In the genomic region with DNA sequence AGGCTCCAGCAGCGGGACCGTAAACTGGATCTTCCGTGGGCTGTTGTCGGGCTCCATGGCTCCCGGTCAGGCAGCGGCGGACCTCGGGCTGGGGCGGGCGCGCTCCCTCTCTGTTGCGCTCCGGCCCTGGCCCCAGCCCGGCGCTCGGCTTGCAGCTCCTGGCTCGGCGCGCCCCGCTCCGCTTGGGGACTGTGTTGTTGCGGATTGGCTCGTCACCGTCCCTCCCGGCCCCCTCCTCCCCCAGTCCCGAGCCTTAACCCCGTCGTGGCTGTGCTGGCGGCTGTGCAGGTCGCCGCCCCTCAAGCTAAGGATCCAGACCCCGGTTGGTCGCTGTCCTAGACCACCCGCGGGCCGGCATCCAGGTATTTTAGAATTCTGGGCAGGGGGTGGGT, we compare ENCODE assay signal across 8 mouse cellular contexts. TPM values are rescaled to one million over a fixed set of nuclear protein-coding genes. Genes with fewer than 3 reads are reported as not detected.
A peak's percentile ranks its signal among the peaks of the same experiment; 100 is the strongest.
DNase-seq lines count a peak whose midpoint lies in the region; ATAC-seq lines count a peak whose summit lies in the region.

Gene Ppp1r1a (minus strand): TSS at position 182 of the 392 bp plus-strand sequence.

- peaks cover 2% of the 10 kb centered on the region; the same call in 1 of the 2 replicates for H3K27me3 ChIP-seq in embryonic facial prominence, embryonic 15.5 days
- H3K27me3 ChIP-seq in heart, embryonic 14.5 days (ENCODE audit: control insufficient read depth, insufficient read depth, low read length) = no peaks in the 10 kb centered on the region
- H3K27me3 ChIP-seq in liver, embryonic 15.5 days = peaks cover 67% of the 10 kb centered on the region

- DNase-seq in ovary, postnatal 36 days (ENCODE audit: low spot score) = peak; percentile 57
- DNase-seq in ovary, adult 18-20 months (ENCODE audit: low spot score) = no peak
- DNase-seq in kidney, postnatal 25 days = peak; percentile 61 to 85
- peak; percentile 84 for DNase-seq in retina, embryonic 14.5 days (ENCODE audit: low spot score)

- under 1% methylated on average over 36 of the region's 36 CpGs for WGBS in embryonic facial prominence, embryonic 15.5 days
- under 1% methylated on average over 36 of the region's 36 CpGs for WGBS in heart, embryonic 14.5 days
- WGBS in liver, embryonic 15.5 days (ENCODE audit: insufficient replicate concordance) = under 1% methylated on average over 36 of the region's 36 CpGs

- H3K36me3 ChIP-seq in embryonic facial prominence, embryonic 15.5 days = no peaks in the 10 kb centered on the region
- 0 out of 2 replicates have a peak, but pooled peaks cover 2% of the 10 kb centered on the region for H3K36me3 ChIP-seq in heart, embryonic 14.5 days (ENCODE audit: control insufficient read depth, insufficient read depth, low read length)
- H3K36me3 ChIP-seq in liver, embryonic 15.5 days (replicated peaks) = no peaks in the 10 kb centered on the region

- no peak within 1 kb of the TSS for H3K27ac ChIP-seq in embryonic facial prominence, embryonic 15.5 days (replicated peaks)
- H3K27ac ChIP-seq in heart, embryonic 14.5 days (replicated peaks in 1 of 2; ENCODE audit: control insufficient read depth in 1 of 2, insufficient read depth in 1 of 2, low read depth in 2 of 2, low read length in 2 of 2) = peak within 1 kb of the TSS; percentile 77 to 91
- no peak within 1 kb of the TSS for H3K27ac ChIP-seq in liver, embryonic 15.5 days (replicated peaks)

- peak; percentile 79 for ATAC-seq in embryonic facial prominence, embryonic 15.5 days (ENCODE audit: insufficient number of reproducible peaks, low FRiP score, low TSS enrichment, low read depth)
- ATAC-seq in heart, embryonic 14.5 days (ENCODE audit: insufficient number of reproducible peaks, insufficient read depth, low FRiP score, low read depth) = peak; percentile 74
- no peak for ATAC-seq in liver, embryonic 15.5 days (ENCODE audit: insufficient read depth)
- ATAC-seq in CD4-positive, CD25-positive, alpha-beta regulatory T cell, adult 4 months = no peak

- H3K4me2 ChIP-seq in embryonic facial prominence, embryonic 15.5 days (replicated peaks) = peak within 1 kb of the TSS; percentile 96
- H3K4me2 ChIP-seq in heart, embryonic 14.5 days (ENCODE audit: low read length) = peak within 1 kb of the TSS; percentile 91
- peak within 1 kb of the TSS; percentile 54 for H3K4me2 ChIP-seq in liver, embryonic 15.5 days

- no peaks in the 10 kb centered on the region for H3K9me3 ChIP-seq in embryonic facial prominence, embryonic 15.5 days (replicated peaks)
- H3K9me3 ChIP-seq in heart, embryonic 14.5 days (ENCODE audit: control insufficient read depth, low read length) = no peaks in the 10 kb centered on the region
- H3K9me3 ChIP-seq in liver, embryonic 15.5 days (replicated peaks) = no peaks in the 10 kb centered on the region

- peak within 1 kb of the TSS; percentile 44 for H3K9ac ChIP-seq in embryonic facial prominence, embryonic 15.5 days
- peak within 1 kb of the TSS; percentile 77 for H3K9ac ChIP-seq in heart, embryonic 14.5 days (ENCODE audit: low read length)
- no peak within 1 kb of the TSS for H3K9ac ChIP-seq in liver, embryonic 15.5 days

- peak within 1 kb of the TSS; percentile 68 for H3K4me3 ChIP-seq in embryonic facial prominence, embryonic 15.5 days (replicated peaks)
- peak within 1 kb of the TSS; percentile 68 to 82 for H3K4me3 ChIP-seq in heart, embryonic 14.5 days (ENCODE audit: control insufficient read depth in 1 of 2, insufficient read depth in 1 of 2, low read depth in 1 of 2, low read length in 2 of 2)
- peak within 1 kb of the TSS; percentile 37 for H3K4me3 ChIP-seq in liver, embryonic 15.5 days (replicated peaks)

- peaks cover 17% of the 10 kb centered on the region for H3K4me1 ChIP-seq in embryonic facial prominence, embryonic 15.5 days
- peaks cover 11% of the 10 kb centered on the region in 2 experiments; a peak in 3 of 4 replicates for H3K4me1 ChIP-seq in heart, embryonic 14.5 days (ENCODE audit: control insufficient read depth in 2 of 2, insufficient read depth in 2 of 2, low read length in 2 of 2)
- no peaks in the 10 kb centered on the region for H3K4me1 ChIP-seq in liver, embryonic 15.5 days (replicated peaks)

RNA-seq across cellular contexts. Expression of gene Ppp1r1a, which starts in this region (rescaled TPM):
- 13.8 and 15.9 TPM in 2 replicates for polyA plus RNA-seq in embryonic facial prominence, embryonic 15.5 days (2015; fragmentation: Nextera tagmentation; extraction: Ambion mirVana)
- polyA plus RNA-seq in heart, embryonic 14.5 days (2014; fragmentation: Nextera tagmentation; extraction: Ambion mirVana) = 77.9 and 87.1 TPM in 2 replicates
- polyA plus RNA-seq in liver, embryonic 15.5 days (2015; fragmentation: Nextera tagmentation; extraction: Ambion mirVana) = 0.30 and 0.66 TPM in 2 replicates
- polyA plus RNA-seq in CD4-positive, CD25-positive, alpha-beta regulatory T cell, adult 4 months (2017; shearing (Covaris generic)) = not detected

Comparison
In these comparisons a context has a peak if more than half of its experiments do, and no peak if none do; other contexts are left out.
1. ATAC-seq: peak in embryonic facial prominence, embryonic 15.5 days (single experiment) and heart, embryonic 14.5 days (single experiment); none in liver, embryonic 15.5 days (single experiment) and CD4-positive, CD25-positive, alpha-beta regulatory T cell, adult 4 months (single experiment).
2. H3K27ac ChIP-seq: peak in heart, embryonic 14.5 days (2 of 2); none in embryonic facial prominence, embryonic 15.5 days (single experiment) and liver, embryonic 15.5 days (single experiment).
3. Peak in every context shown above with its lines, with median percentiles within 50 percentile points of each other: H3K4me2 ChIP-seq and H3K4me3 ChIP-seq.